Mouse (Mus musculus): ENCODE measurements around the gene Fgfr2.
A peak's percentile ranks its signal among the peaks of the same experiment; 100 is the strongest.

Gene Fgfr2

GRCm38 (mm10) chr7:132640946-132641345, 482.2 kb downstream of the Fgfr2 start:
- peak; percentile 83 for DNase-seq

GRCm38 (mm10) chr7:132638446-132639087, 484.6 kb downstream of the Fgfr2 start:
- DNase-seq: peak; percentile 62

- no peak for DNase-seq
These were observed 485.9 kb downstream of the Fgfr2 start for GRCm38 (mm10) chr7:132637292-132637691.

- no peak for DNase-seq
These were observed 491.8 kb downstream of the Fgfr2 start for GRCm38 (mm10) chr7:132631313-132631712.

- DNase-seq: no peak
These were observed 495.7 kb downstream of the Fgfr2 start for GRCm38 (mm10) chr7:132627448-132627847.

GRCm38 (mm10) chr7:132626174-132626573, 497.0 kb downstream of the Fgfr2 start:
- DNase-seq: no peak

GRCm38 (mm10) chr7:132624161-132624560, 499.0 kb downstream of the Fgfr2 start:
- no peak for DNase-seq

GRCm38 (mm10) chr7:132619975-132620918, 502.9 kb downstream of the Fgfr2 start:
- no peak for DNase-seq

- DNase-seq: no peak
These were observed 503.6 kb downstream of the Fgfr2 start for GRCm38 (mm10) chr7:132619549-132619948.

- no peak for DNase-seq
These were observed 506.1 kb downstream of the Fgfr2 start for GRCm38 (mm10) chr7:132617021-132617564.

- no peak for DNase-seq
These were observed 506.8 kb downstream of the Fgfr2 start for GRCm38 (mm10) chr7:132616391-132616790.

GRCm38 (mm10) chr7:132615346-132615745, 507.8 kb downstream of the Fgfr2 start:
- no peak for DNase-seq

- DNase-seq: no peak
These were observed 511.6 kb downstream of the Fgfr2 start for GRCm38 (mm10) chr7:132611530-132611929.

- DNase-seq: peak; percentile 88
These were observed 512.5 kb downstream of the Fgfr2 start, which contains the start of gene Lhpp for GRCm38 (mm10) chr7:132610468-132611318. Gene Lhpp, plus strand, starts transcription at chr7:132610638.

GRCm38 (mm10) chr7:132608316-132609020, 514.7 kb downstream of the Fgfr2 start:
- no peak for DNase-seq

- no peak for DNase-seq
These were observed 517.5 kb downstream of the Fgfr2 start for GRCm38 (mm10) chr7:132605689-132606088.

GRCm38 (mm10) chr7:132604720-132605119, 518.4 kb downstream of the Fgfr2 start:
- no peak for DNase-seq

- DNase-seq: no peak
These were observed 522.2 kb downstream of the Fgfr2 start for GRCm38 (mm10) chr7:132600926-132601325.

GRCm38 (mm10) chr7:132600026-132600425, 523.1 kb downstream of the Fgfr2 start:
- no peak for DNase-seq

GRCm38 (mm10) chr7:132599071-132599975, 523.8 kb downstream of the Fgfr2 start, which contains the start of gene Nkx1-2:
Gene Nkx1-2, minus strand, starts transcription at chr7:132599637.
- DNase-seq: peak; percentile 28
